Mouse (Mus musculus) myocyte (in vitro differentiated cells): ENCODE measurements around the gene Rela.

ENCODE experiments used
- CEBPB ChIP-seq: IDR thresholded peaks from 2 replicates; pipeline ENCODE4 v1.6.1; 2011; ENCODE audit warnings: mild to moderate bottlenecking, moderate library complexity; ENCODE audit not compliant: poor library complexity, insufficient read depth, severe bottlenecking
- MAX ChIP-seq: IDR thresholded peaks from one replicate; pipeline ENCODE4 v1.6.1; 2011; ENCODE audit warnings: low read depth, mild to moderate bottlenecking, control low read depth
- MYOD1 ChIP-seq, 3 experiments: IDR thresholded peaks; one replicate each; pipeline ENCODE4 v1.6.1; 2011; ENCODE audit warnings: control low read depth in 2 of 3, low read depth in 2 of 3, mild to moderate bottlenecking in 2 of 3, moderate library complexity in 1 of 3; ENCODE audit not compliant: insufficient read length in 2 of 3, control insufficient read depth in 1 of 3
- POLR2A ChIP-seq: IDR thresholded peaks from one replicate; pipeline ENCODE4 v1.6.1; 2011; ENCODE audit warnings: low read depth, mild to moderate bottlenecking, control low read depth, moderate library complexity; ENCODE audit not compliant: insufficient read length
- POLR2AphosphoS2 ChIP-seq: IDR thresholded peaks from one replicate; pipeline ENCODE4 v1.6.1; 2011; ENCODE audit warnings: low read depth, control low read depth; ENCODE audit not compliant: insufficient read length
- REST ChIP-seq: IDR thresholded peaks from one replicate; pipeline ENCODE4 v1.6.1; 2011; ENCODE audit warnings: mild to moderate bottlenecking, control low read depth, moderate library complexity; ENCODE audit not compliant: insufficient read depth, insufficient read length
- USF1 ChIP-seq: IDR thresholded peaks from one replicate; pipeline ENCODE4 v1.6.1; 2011; ENCODE audit warnings: low read depth, mild to moderate bottlenecking, control low read depth, moderate library complexity

DNA sequence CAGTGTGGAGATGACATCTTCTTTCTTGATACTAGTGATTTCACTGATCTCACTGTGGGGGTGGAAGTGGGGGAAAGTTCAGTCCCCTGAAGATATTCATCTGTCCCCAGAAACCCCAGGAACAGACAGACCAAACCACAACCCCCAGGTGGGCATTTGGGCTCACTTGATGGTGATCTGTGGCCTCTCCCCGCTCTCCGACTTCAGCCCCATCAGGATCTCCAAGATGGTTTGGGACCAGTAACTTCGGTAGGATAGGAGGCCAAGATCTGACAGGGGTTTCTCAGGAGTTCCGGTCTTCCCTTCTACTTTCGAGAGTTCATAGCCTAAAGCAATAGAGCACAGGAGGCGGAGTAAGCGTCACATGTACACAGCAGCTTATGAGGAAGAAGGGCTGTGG, 33.6 kb upstream of the Rela start:
- TF ChIP-seq POLR2A = no peak
- no peak for TF ChIP-seq POLR2AphosphoS2
- no peak for TF ChIP-seq MYOD1 (IDR thresholded peaks at IDR 0.05; ENCODE audit: control insufficient read depth in 1 of 3, insufficient read length in 2 of 3, low read depth in 2 of 3)
- no peak for TF ChIP-seq CEBPB
- no peak for TF ChIP-seq REST
- no peak for TF ChIP-seq USF1
- TF ChIP-seq MAX = no peak
